Mouse (Mus musculus): ENCODE results near the gene Gm45785. TPM values are rescaled to one million over a fixed set of nuclear protein-coding genes. Genes with fewer than 3 reads are reported as not detected.
"Not testable (repeated sequence)": the region's sequence is repeated elsewhere in the genome, so short reads cannot be mapped to it uniquely, and the experiment has no call there.

Gm45785 gene
- polyA plus RNA-seq (2016; fragmentation: Nextera tagmentation; extraction: Ambion mirVana): not detected in 2 replicates

- peaks cover 64% of the 10 kb centered on the region for H3K36me3 ChIP-seq (replicated peaks)
- H3K27ac ChIP-seq: peak within 1 kb of the TSS; percentile 89
- H3K4me1 ChIP-seq: peaks cover 32% of the 10 kb centered on the region
- H3K27me3 ChIP-seq (ENCODE audit: poor library complexity, severe bottlenecking): no peaks in the 10 kb centered on the region
- no peaks in the 10 kb centered on the region for H3K9me3 ChIP-seq
- DNase-seq (ENCODE audit: extremely low spot score, low spot score): peak; percentile 92
- peak within 1 kb of the TSS; percentile 87 for H3K4me3 ChIP-seq
- 2% methylated on average over 51 of the region's 51 CpGs for WGBS
Observed at GRCm38 (mm10) chr7:140855860-140856784, at the start of gene Gm45785. TSS of gene Gm45785 (minus strand) at chr7:140856331.

DNA sequence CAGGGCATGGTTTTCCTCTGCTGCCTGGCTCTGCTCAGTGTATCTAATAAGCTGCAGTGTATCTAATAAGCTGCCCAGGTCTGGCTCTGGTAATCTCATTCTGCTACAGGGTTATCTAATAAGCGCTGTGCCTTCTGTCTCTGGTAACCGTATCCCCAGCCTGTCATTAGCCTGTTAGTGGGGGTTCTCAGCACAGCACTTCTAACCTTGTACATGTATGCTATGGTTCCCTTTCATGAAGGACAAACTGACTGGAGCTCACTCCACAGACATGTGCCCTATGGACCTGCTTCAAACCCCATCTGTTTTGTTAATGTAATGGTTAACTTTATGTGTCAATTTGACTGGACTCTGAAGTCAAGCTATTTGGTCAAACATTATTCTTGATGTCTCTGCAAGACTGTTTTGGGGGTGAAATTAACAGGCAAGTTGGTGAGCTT is 49.5 kb upstream of the Gm45785 start:
- no peaks in the 10 kb centered on the region for H3K9me3 ChIP-seq
- WGBS: 92% methylated on average over 2 of the region's 2 CpGs
- no peak overlapping the region for H3K27ac ChIP-seq
- H3K27me3 ChIP-seq (ENCODE audit: poor library complexity, severe bottlenecking): peaks cover 9% of the 10 kb centered on the region; the same call in 1 of the 2 replicates
- H3K4me3 ChIP-seq: no peak overlapping the region
- peaks cover 23% of the 10 kb centered on the region for H3K4me1 ChIP-seq
- no peaks in the 10 kb centered on the region for H3K36me3 ChIP-seq (replicated peaks)
- DNase-seq (ENCODE audit: extremely low spot score, low spot score): no peak

DNA sequence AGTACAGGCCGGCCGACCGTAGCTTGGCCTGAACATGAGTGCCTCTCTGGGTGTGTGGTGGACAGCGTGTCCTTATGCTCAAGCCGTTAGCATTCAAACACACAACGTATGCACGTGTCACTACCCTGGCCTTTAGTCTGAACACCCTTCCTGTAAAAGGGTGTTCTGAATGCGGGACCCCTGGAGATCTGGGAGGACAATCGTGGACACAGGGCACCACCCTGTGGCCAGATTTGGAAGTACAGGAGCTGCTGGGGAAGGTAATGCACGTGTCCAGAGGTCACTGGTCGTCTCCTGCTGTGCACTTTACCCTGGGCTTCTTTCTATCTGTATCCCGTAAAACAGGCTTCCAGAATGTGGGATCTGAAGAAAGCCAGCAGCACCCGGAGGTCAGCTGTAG is 47.1 kb upstream of the Gm45785 start:
- Histone ChIP-seq H3K9me3 (no peaks in the 10 kb centered on the region), H3K36me3 (replicated peaks) (peaks cover 18% of the 10 kb centered on the region), H3K4me3 (no peak overlapping the region; the same call in 1 of the 2 replicates), H3K27me3 (ENCODE audit: poor library complexity, severe bottlenecking) (no peaks in the 10 kb centered on the region; the same call in 1 of the 2 replicates), H3K27ac (peak overlapping the region; percentile 42; the same call in 1 of the 2 replicates), H3K4me1 (peaks cover 16% of the 10 kb centered on the region)
- peak; percentile 77 for DNase-seq (ENCODE audit: extremely low spot score, low spot score)
- WGBS: 26% methylated on average over 13 of the region's 13 CpGs

DNA sequence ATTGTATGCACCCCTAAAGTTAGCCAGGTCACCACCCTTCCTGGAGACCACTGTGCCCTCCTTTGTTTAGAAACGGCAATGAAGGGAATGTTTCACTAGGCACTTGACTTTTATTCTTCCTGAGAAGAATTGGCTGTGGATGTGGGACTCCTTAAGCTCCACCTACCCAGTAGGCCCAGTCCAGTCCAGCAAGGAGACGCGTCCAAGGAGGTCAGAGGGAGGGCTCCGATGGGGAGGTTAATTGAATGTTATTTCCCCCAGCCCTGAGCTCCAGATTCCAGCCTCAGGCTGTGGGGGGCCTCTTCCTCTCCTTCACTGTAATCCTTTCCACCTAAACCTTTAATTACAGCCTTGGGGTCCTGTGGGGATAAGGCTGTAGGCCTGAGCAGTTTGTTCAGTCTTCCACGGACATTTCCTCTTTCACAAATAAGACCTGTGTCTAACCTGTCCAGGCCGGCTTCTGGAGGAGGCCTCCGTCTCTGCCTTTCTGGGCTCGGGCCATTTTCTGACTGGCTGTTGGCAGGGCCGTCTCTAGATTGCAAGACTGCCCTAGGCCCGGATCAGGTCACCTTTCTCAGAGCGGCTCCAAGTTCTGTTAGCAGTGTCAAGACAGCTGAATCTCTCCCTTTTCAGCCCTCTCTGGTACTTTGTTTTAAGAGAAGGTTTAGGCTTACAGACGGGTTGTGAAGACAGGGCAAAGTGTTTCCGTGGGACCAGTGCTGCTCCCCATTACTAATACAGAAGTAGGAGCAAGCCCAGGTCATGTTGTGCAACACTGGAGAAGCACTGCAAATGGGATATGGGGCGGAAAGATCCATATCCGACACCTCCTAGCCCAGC is 46.1 kb upstream of the Gm45785 start:
- Histone ChIP-seq H3K27me3 (ENCODE audit: poor library complexity, severe bottlenecking) (no peaks in the 10 kb centered on the region; the same call in 1 of the 2 replicates), H3K27ac (peak overlapping the region; percentile 42; the same call in 1 of the 2 replicates), H3K9me3 (no peaks in the 10 kb centered on the region), H3K36me3 (replicated peaks) (peaks cover 28% of the 10 kb centered on the region), H3K4me3 (no peak overlapping the region), H3K4me1 (peaks cover 16% of the 10 kb centered on the region)
- DNase-seq (ENCODE audit: extremely low spot score, low spot score): no peak
- 63% methylated on average over 15 of the region's 15 CpGs for WGBS

GRCm38 (mm10) chr7:140900220-140900619 is 44.1 kb upstream of the Gm45785 start, which contains the start of gene Cox8b:
TSS of gene Cox8b (minus strand) at chr7:140900446.
- peaks cover 16% of the 10 kb centered on the region for H3K4me1 ChIP-seq
- no peak within 1 kb of the TSS for H3K27ac ChIP-seq
- 86% methylated on average over 10 of the region's 10 CpGs for WGBS

GRCm38 (mm10) chr7:140899121-140899520 is 43.0 kb upstream of the Gm45785 start:
- H3K9me3 ChIP-seq: no peaks in the 10 kb centered on the region
- H3K27me3 ChIP-seq (ENCODE audit: poor library complexity, severe bottlenecking): no peaks in the 10 kb centered on the region
- WGBS: 85% methylated on average over 3 of the region's 3 CpGs
- H3K4me1 ChIP-seq: peaks cover 16% of the 10 kb centered on the region
- H3K4me3 ChIP-seq: no peak overlapping the region
- peaks cover 57% of the 10 kb centered on the region for H3K36me3 ChIP-seq (replicated peaks)
- DNase-seq (ENCODE audit: extremely low spot score, low spot score): no peak
- no peak overlapping the region for H3K27ac ChIP-seq

More at GRCm38 (mm10) chr7:140900220-140900619, 44.1 kb upstream of the Gm45785 start, which contains the start of gene Cox8b:
- Histone ChIP-seq H3K4me3 (no peak within 1 kb of the TSS), H3K27me3 (ENCODE audit: poor library complexity, severe bottlenecking) (no peaks in the 10 kb centered on the region), H3K36me3 (replicated peaks) (peaks cover 47% of the 10 kb centered on the region), H3K9me3 (no peaks in the 10 kb centered on the region)
- no peak for DNase-seq (ENCODE audit: extremely low spot score, low spot score)

GRCm38 (mm10) chr7:140897863-140898262 is 41.7 kb upstream of the Gm45785 start:
- no peaks in the 10 kb centered on the region for H3K27me3 ChIP-seq (ENCODE audit: poor library complexity, severe bottlenecking)
- no peak for DNase-seq (ENCODE audit: extremely low spot score, low spot score)
- peaks cover 69% of the 10 kb centered on the region for H3K36me3 ChIP-seq (replicated peaks)
- WGBS: 82% methylated on average over 7 of the region's 7 CpGs
- H3K27ac ChIP-seq: no peak overlapping the region
- H3K9me3 ChIP-seq: no peaks in the 10 kb centered on the region
- peaks cover 12% of the 10 kb centered on the region for H3K4me1 ChIP-seq
- no peak overlapping the region for H3K4me3 ChIP-seq

- no peak for DNase-seq (ENCODE audit: extremely low spot score, low spot score)
- Histone ChIP-seq H3K27ac (no peak overlapping the region), H3K36me3 (replicated peaks) (peaks cover 86% of the 10 kb centered on the region), H3K27me3 (ENCODE audit: poor library complexity, severe bottlenecking) (no peaks in the 10 kb centered on the region), H3K4me3 (no peak overlapping the region), H3K4me1 (no peaks in the 10 kb centered on the region), H3K9me3 (no peaks in the 10 kb centered on the region)
- WGBS: 96% methylated on average over 3 of the region's 3 CpGs
Observed at GRCm38 (mm10) chr7:140894611-140895010, 38.5 kb upstream of the Gm45785 start.

DNA sequence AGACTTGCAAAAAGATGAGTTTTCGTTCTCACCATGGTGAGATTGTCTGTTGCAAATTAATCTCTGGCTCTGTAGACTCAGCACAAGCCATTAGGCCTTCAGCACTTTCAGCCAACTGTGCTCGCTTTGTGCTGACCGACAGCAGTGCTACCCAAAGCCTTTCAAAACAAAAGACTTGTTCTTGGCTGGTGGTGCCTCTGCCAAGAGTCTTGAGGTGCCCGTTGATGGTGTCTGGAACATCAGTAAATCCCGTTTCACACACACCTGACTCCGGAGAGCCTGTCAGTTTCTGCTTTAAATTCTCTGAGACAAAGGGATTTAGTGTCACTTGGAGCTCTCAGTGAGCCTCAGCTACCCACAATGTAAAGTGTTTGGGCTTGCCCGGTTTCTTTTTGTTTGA is 37.9 kb upstream of the Gm45785 start:
- Histone ChIP-seq H3K27ac (no peak overlapping the region), H3K27me3 (ENCODE audit: poor library complexity, severe bottlenecking) (no peaks in the 10 kb centered on the region), H3K36me3 (replicated peaks) (peaks cover 88% of the 10 kb centered on the region), H3K4me1 (no peaks in the 10 kb centered on the region), H3K9me3 (no peaks in the 10 kb centered on the region), H3K4me3 (no peak overlapping the region)
- DNase-seq (ENCODE audit: extremely low spot score, low spot score): no peak
- 92% methylated on average over 7 of the region's 7 CpGs for WGBS

- H3K9me3 ChIP-seq; H3K27me3 ChIP-seq (ENCODE audit: poor library complexity, severe bottlenecking); H3K27ac ChIP-seq; H3K4me3 ChIP-seq; H3K4me1 ChIP-seq; DNase-seq (ENCODE audit: extremely low spot score, low spot score): not testable (repeated sequence)
- WGBS: 95% methylated on average over 16 of the region's 16 CpGs
- H3K36me3 ChIP-seq (replicated peaks): peaks cover 88% of the 10 kb centered on the region
Observed at GRCm38 (mm10) chr7:140890636-140891035, 34.5 kb upstream of the Gm45785 start.

GRCm38 (mm10) chr7:140882469-140882803 is 26.3 kb upstream of the Gm45785 start:
- peak overlapping the region; percentile 98 for H3K4me3 ChIP-seq
- no peak for DNase-seq (ENCODE audit: extremely low spot score, low spot score)
- peaks cover 20% of the 10 kb centered on the region for H3K4me1 ChIP-seq
- no peaks in the 10 kb centered on the region for H3K9me3 ChIP-seq
- H3K27ac ChIP-seq: peak overlapping the region; percentile 88
- WGBS: under 1% methylated on average over 12 of the region's 12 CpGs
- H3K36me3 ChIP-seq (replicated peaks): peaks cover 43% of the 10 kb centered on the region
- no peaks in the 10 kb centered on the region for H3K27me3 ChIP-seq (ENCODE audit: poor library complexity, severe bottlenecking)

- WGBS: under 1% methylated on average over 59 of the region's 59 CpGs
- H3K4me3 ChIP-seq: peak within 1 kb of the TSS; percentile 98
- H3K27me3 ChIP-seq (ENCODE audit: poor library complexity, severe bottlenecking): no peaks in the 10 kb centered on the region
- peak; percentile 91 for DNase-seq (ENCODE audit: extremely low spot score, low spot score)
- H3K36me3 ChIP-seq (replicated peaks): peaks cover 43% of the 10 kb centered on the region
- peaks cover 20% of the 10 kb centered on the region for H3K4me1 ChIP-seq
- H3K9me3 ChIP-seq: no peaks in the 10 kb centered on the region
- H3K27ac ChIP-seq: peak within 1 kb of the TSS; percentile 88
Observed at GRCm38 (mm10) chr7:140881696-140882468, 25.8 kb upstream of the Gm45785 start, which contains the start of the genes Psmd13 and Sirt3. TSS of gene Psmd13 (plus strand) at chr7:140881968. TSS of gene Sirt3 (minus strand) at chr7:140882309.

Measured in forebrain, embryonic 10.5 days (tissue).